Mouse (Mus musculus): ENCODE measurements around the gene Ascc3.

- no peak for TF ChIP-seq CTCF (IDR thresholded peaks at IDR 0.05)
- no peak for TF ChIP-seq EP300 (IDR thresholded peaks at IDR 0.05)
Observed at GRCm38 (mm10) chr10:50898621-50899020, 306.2 kb downstream of the Ascc3 start.
